ENCODE assay signal across 23 mouse cellular contexts in the genomic region with DNA sequence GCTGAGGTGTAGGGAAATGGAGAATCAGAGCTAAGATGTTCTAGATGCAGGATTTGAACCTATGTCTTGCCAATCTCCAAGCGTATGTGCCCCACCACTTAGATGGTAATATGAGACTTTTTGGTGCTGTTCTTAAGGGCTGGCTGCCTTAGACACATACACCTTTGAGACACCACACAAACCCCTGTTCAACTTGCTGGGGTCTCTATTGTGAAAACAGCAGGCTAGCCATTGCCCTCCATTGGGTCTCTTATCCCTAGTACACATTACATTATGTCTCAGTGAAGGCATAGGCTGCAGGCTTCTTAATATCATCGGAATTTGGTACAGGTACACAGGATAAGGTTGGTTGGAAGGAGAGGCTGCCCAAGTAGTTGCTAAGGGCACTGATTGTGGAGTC.
"Had no signal": no experiment of that assay in that cellular context is flagged by ENCODE, and none has a peak within 500 bp of the region (broad histone marks: within the 10 kb centered on the region; RNA-seq: fewer than 3 reads in every experiment).

No protein-coding gene starts in this region.

- H3K9ac ChIP-seq: heart, embryonic 12.5 days; hindbrain, embryonic 13.5 days; hindbrain, embryonic 15.5 days; limb, embryonic 13.5 days; limb, embryonic 15.5 days; liver, embryonic 12.5 days; liver, embryonic 14.5 days had no signal

- H3K27me3 ChIP-seq: heart, embryonic 12.5 days; hindbrain, embryonic 13.5 days; hindbrain, embryonic 15.5 days; limb, embryonic 13.5 days; limb, embryonic 15.5 days; liver, embryonic 12.5 days had no signal

- H3K36me3 ChIP-seq: heart, embryonic 10.5 days; hindbrain, embryonic 13.5 days; hindbrain, embryonic 15.5 days; limb, embryonic 15.5 days had no signal

- H3K4me3 ChIP-seq: gastrocnemius, adult 2 months; heart, embryonic 10.5 days; heart, embryonic 12.5 days; hindbrain, embryonic 13.5 days; hindbrain, embryonic 15.5 days; limb, embryonic 13.5 days; limb, embryonic 15.5 days; liver, embryonic 12.5 days had no signal

- H3K27ac ChIP-seq: gastrocnemius, adult 2 months; hindbrain, embryonic 15.5 days; hindbrain, postnatal 0 days; limb, embryonic 13.5 days; limb, embryonic 15.5 days; liver, embryonic 12.5 days; liver, embryonic 14.5 days had no signal

- H3K4me2 ChIP-seq: heart, embryonic 12.5 days; hindbrain, embryonic 13.5 days; hindbrain, embryonic 15.5 days; limb, embryonic 13.5 days; limb, embryonic 15.5 days; liver, embryonic 12.5 days had no signal

- ATAC-seq: hindbrain, postnatal 0 days; intestine, embryonic 16.5 days; liver, embryonic 12.5 days had no signal

- H3K9me3 ChIP-seq: heart, embryonic 10.5 days; heart, embryonic 12.5 days; hindbrain, embryonic 13.5 days; hindbrain, embryonic 15.5 days; limb, embryonic 13.5 days; limb, embryonic 15.5 days; liver, embryonic 12.5 days had no signal

- DNase-seq: gastrocnemius, adult 2 months; gastrocnemius, postnatal 10 days; gastrocnemius, postnatal 25 days; heart, adult 18-20 months; heart, postnatal 10 days; heart, postnatal 36 days; kidney, adult 11 months; kidney, adult 8-10 months; kidney, postnatal 14 days; kidney, postnatal 36 days; layer of hippocampus, adult 9-11 months; layer of hippocampus, postnatal 36 days; left cerebral cortex, postnatal 4 days had no signal
